Mouse (Mus musculus): ENCODE results near the gene Def8. TPM values are rescaled to one million over a fixed set of nuclear protein-coding genes. Genes with fewer than 3 reads are reported as not detected.

Gene Def8
- total RNA-seq (2021), result 10 to 100 TPM; 56.9 to 59.6 TPM

DNA sequence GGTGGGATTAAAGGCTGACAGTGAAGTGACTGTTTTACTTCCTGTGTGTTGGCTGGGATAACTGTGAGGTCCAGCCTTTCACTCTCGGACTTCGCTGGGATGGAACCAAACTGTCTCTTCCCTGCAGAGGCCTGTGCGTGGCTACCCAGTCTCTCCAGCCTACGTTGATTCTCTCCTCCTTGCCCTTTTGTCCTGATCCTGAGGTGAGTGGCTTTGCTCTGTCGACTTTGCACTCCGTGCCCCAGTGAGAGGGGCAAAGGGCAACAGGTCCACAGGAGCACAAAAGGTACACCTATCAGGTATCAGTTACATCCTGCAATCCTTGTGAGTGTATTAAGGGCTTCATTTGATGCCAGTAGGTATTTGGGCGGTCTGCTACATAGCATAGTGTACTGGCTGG is at the start of gene Def8:
Def8 (plus strand) TSS at position 87 of the 400 bp plus-strand sequence.
- DNase-seq (ENCODE audit: low spot score), result no peak
- intact Hi-C loops (cut with DNase I), result loop anchor here (5.0 kb wide), 1 partner anchor 106 kb away; the partner anchor contains the start of gene Fanca

DNA sequence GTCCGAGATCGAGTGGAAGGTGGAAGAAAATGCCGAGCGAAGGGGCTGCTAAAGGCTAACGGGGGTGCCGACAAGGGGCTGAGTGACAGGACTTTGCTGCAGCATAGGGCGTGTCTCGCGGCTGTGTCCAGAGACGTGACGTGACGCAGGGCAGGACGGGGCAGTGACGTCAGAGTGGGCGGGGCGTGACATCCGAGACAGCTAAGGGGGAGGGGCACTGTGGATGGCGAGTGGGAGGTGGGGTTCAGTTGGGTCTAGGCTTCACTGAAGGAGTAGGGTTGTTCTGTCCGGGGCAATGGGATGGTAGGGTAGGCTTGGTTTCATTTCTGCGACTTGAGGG is 49.1 kb upstream of the Def8 start:
- intact Hi-C loops (cut with DNase I), result no loop called here
- DNase-seq (ENCODE audit: low spot score), result peak; percentile 87

DNA sequence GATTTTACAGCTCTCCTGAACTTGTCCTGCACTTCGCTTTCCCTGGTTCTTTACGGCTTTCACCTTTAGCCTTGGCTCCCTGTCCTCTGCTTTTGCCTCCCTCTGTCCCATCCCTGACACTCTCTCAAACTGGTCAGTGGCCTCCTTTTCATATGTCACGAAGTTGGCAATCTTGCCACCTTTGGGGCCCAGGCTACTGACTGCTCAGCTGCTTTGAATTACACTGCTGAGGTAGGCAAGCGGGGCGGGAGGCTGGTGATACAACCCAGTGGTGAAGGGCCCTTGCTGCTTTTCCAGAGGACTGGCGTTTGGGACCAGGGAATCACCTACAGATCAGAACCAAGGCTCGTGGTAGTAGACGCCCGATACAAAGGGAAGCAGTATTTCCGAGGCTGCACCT is 47.6 kb upstream of the Def8 start:
- no peak for DNase-seq (ENCODE audit: low spot score)
- intact Hi-C loops (cut with DNase I), result no loop called here

DNA sequence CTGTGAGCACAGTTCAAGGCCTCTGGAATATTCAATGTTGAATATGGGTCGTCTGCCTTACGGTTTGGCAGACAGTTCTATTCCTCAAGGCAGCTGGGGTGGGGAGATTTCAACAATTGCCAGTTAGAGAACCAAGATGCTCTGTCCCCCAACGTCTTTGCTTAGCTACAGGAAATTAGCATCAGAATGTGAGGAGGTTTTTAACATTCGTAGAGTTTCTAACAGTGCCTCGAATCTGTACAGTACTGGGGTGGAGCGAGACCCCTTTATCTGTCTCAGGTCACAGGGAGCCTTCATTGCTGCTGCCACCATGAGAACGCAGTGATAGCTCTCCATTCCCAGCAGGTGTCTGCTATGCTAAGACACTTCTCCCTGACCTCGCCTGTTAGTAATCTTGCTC is 47.2 kb upstream of the Def8 start:
- no peak for DNase-seq (ENCODE audit: low spot score)
- intact Hi-C loops (cut with DNase I), result no loop called here

DNA sequence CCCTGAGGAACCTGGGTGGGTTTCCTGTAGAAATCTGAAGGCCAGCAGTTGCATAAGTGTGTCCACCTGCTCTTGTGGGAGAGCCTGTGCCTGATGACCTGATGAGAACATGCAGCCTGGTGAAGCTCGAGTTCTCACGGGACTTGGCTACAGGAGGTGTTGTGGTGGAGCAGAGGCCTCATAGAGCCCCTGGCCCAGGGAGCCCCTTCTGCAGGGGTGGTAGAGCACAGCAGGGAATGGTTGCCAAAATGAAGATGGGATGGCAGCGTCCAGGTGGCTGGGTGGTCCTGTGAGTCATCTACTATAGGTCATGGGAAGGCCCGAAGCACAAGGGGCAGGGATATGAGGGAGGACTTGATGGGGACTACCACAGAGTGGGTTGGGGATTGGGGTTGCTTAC is 41.6 kb upstream of the Def8 start:
- intact Hi-C loops (cut with DNase I), result no loop called here
- DNase-seq (ENCODE audit: low spot score), result no peak

DNA sequence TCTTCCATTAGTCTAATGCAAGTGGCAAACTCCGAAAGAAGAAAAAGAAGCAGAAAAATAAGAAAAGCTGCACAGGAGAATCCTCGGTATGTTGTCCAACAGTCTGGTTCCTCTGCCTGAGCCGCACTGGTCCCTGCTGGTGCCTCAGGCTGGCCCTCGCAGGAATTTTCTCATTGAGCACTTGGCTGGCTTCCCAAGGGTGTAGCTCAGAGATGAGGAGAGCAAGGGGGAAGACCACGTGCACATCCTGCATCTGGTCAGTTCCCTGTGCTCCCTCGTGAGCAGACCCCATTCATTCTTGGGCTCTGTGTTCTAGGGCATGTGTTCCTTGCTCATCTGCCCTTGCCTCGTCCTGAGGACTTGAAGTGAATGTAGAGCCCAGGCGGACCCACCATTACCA is 40.8 kb upstream of the Def8 start:
- DNase-seq (ENCODE audit: low spot score), result no peak
- intact Hi-C loops (cut with DNase I), result no loop called here

DNA sequence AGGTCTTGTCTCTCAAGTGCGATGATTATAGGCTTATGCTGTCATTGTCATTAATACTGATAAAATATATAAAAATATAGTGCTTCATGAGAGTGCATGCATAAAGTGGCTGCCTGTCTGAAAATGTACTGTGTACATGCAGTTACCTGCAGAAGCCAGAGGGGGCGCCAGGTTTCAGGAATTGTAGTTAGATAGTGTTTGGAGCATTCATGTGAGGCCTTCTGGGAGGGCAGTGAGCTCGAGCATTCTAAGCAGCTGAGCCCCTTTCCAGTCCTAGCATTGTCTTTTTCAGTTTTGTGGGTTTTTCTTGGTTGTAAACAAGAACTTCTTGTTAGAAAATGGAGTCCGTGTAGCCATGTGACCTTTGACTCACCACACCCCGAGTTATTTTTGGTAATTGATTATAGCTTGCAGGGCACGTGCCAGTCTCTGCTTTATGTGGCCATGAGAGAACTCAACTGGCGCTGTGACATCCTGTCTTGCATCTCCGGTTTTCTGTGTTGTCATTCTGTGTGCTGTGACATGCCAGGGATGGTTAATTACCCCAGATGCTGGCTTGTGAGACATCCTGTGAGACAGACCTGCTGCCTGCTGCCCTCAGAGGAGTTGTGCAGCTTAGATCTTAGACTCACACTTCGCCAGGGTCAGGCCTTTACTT is 38.3 kb upstream of the Def8 start:
- DNase-seq (ENCODE audit: low spot score), result no peak
- intact Hi-C loops (cut with DNase I), result no loop called here

DNA sequence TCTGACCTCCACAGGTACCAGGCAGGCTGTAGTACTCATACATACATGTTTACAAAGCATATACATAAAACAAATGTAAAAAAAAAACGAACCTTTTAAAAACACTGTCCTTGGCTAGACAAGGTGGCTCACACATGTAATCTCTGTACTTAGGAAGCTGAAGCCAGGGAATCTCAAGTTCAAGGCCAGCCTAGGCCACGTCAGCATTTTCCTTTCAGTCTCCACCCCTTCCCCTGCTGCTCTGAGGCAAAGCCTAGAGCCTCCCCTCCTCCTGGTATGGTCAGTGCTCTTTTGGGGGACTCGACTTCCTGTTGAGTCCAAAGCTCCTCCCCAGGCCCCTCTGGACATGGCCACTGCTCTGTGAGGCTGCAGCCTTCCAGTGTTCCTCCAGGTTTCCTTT is 36.3 kb upstream of the Def8 start:
- intact Hi-C loops (cut with DNase I), result no loop called here
- DNase-seq (ENCODE audit: low spot score), result no peak

DNA sequence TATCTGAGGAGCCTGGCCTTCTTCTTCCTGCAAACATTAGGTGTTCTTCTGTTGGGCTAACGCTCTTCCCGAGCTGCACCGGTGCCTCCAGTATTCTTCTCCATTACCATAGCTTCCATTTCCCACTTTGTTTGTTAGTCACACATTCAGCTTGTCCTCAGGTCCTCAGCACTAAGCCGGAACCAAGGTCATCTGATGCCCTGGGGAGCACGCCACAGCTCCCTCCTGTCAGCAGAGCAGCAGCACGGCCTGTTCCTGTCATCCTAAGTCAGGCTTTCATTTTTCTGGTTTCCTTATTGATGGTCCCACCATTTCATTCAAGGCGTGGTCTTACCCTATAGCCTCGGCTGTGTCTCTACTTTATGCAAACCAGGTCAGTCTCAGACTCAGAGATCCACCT is 35.5 kb upstream of the Def8 start:
- intact Hi-C loops (cut with DNase I), result no loop called here
- DNase-seq (ENCODE audit: low spot score), result no peak

DNA sequence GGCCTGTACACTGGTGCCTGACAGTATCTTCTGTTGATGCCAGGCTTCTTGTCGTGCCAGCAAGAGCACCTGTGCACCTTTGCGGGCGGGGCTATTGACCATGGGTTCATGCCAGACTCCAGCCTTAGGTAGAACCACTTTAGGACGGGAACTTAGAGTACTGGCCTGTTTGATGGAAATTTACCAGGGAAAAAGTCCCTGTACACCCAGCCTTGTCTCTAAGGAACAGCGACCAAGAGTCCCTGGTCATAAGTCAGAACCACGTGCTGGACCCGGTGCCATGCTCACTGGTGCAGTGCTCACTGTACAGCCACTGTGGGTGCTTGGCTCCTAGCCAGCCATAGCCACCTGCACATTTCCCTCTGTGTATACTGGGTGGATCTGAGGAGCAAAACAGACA is 34.3 kb upstream of the Def8 start:
- intact Hi-C loops (cut with DNase I), result no loop called here
- no peak for DNase-seq (ENCODE audit: low spot score)

DNA sequence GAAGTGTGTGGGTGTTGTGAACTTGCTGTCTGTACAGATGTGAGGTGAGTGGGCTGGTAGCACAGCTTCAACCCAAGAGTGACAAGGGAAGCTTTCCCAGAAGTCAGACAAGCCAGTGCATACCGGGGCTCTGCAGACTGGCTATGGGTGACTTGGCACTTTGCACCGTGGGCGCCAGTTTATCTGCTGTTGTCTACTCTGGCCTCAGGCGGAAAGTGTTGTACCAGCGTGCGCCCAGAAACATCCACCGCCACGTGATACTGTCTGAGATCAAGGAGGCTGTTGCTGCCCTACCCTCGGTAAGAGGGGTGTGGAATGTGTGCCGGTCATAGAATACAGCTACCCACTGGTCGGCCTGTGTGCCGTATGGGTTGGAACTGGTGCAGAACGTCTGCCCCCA is 25.0 kb upstream of the Def8 start:
- no peak for DNase-seq (ENCODE audit: low spot score)
- intact Hi-C loops (cut with DNase I), result no loop called here

DNA sequence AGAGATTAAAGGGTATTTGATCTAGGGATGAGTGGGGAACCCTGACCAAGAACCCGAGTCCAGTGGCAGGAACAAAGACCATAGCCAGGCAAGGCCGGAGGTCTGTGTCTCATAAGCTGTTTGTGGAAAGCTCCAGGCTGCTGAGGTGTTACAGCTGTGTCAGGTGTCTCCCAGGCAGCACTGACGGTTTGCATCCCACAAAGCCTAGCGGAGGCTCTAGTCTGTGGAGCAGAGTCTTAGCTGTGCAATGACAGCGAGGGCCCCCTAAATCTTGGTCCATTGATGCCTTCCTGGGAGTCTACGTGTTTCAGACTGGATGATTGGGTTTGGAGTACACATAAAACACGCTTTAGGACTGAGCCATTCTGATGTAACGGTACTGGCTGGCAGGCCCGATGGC is 21.4 kb upstream of the Def8 start:
- intact Hi-C loops (cut with DNase I), result no loop called here
- no peak for DNase-seq (ENCODE audit: low spot score)

DNA sequence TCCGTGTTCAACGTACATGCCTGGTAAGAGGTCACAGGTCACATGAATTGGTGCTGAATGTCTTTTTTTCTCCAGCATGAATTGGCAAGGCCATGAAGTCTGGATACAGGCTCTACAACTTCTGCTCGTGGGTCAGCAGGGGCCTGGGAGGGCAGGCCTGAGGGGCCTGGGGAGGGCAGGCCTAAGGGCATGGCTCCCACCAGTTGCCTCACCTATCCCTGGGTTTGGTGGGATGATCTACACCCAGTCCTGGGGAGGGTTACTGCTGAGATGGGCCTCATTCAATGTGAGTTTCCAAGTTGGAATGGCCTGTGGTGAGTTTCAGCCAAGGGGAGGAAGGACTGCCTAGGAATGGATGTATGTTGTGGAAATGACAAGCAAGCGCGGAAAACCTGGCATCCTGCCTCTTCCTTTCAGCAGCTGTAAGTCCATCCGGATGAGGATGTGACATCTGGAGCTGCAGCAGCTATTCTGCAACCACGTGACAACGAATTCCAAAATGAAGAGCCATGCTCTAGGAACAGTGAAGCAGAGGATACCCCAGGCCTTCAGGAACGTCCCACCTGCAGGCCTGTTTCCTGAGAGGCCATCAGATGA is 20.5 kb upstream of the Def8 start:
- intact Hi-C loops (cut with DNase I), result no loop called here
- no peak for DNase-seq (ENCODE audit: low spot score)

DNA sequence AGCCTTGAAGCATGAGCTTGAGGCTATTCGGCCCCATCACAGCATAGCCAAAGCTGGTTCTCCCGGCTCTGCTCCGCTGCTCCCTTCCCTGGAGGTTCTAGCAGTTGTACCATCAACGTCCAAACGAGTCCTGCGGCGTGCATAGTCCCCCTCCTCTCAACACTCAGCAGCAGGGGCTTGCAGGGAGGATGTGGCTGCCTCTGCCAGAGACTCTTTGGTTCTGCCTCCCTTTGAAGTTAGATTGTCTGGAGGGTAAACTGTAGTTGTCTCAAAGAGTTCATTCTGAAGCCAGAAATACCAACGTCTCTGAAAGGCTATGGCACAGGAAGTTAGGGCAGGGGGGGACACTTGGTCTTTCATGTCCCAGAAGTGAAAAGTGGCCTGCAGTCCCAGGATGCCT is 18.8 kb upstream of the Def8 start:
- no peak for DNase-seq (ENCODE audit: low spot score)
- intact Hi-C loops (cut with DNase I), result no loop called here

DNA sequence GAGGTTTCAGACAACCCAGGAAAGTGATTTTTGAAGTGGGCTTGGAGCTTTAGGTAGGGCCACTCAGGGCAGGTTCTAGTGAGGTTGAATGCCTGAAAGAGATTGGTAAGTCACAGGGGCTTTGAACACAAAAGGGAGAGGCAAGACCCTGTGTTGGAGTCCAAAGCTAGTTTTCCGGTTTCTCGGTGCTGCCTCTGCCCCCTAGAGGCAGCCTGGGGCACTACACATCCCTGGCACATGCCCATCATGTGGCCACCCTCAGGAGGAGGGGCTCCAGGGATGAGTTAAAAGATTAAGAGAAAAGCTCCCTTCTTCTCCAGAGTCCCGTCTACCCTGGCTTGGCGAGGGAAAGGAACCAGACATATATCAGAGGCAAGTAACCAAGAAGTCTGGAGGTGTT is 16.5 kb upstream of the Def8 start, which contains the start of gene Mc1r:
Mc1r (plus strand) TSS at position 322 of the 400 bp plus-strand sequence.
- DNase-seq (ENCODE audit: low spot score), result no peak
- intact Hi-C loops (cut with DNase I), result no loop called here

DNA sequence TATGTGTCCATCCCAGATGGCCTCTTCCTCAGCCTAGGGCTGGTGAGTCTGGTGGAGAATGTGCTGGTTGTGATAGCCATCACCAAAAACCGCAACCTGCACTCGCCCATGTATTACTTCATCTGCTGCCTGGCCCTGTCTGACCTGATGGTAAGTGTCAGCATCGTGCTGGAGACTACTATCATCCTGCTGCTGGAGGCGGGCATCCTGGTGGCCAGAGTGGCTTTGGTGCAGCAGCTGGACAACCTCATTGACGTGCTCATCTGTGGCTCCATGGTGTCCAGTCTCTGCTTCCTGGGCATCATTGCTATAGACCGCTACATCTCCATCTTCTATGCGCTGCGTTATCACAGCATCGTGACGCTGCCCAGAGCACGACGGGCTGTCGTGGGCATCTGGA is 15.7 kb upstream of the Def8 start:
- DNase-seq (ENCODE audit: low spot score), result no peak
- intact Hi-C loops (cut with DNase I), result no loop called here

DNA sequence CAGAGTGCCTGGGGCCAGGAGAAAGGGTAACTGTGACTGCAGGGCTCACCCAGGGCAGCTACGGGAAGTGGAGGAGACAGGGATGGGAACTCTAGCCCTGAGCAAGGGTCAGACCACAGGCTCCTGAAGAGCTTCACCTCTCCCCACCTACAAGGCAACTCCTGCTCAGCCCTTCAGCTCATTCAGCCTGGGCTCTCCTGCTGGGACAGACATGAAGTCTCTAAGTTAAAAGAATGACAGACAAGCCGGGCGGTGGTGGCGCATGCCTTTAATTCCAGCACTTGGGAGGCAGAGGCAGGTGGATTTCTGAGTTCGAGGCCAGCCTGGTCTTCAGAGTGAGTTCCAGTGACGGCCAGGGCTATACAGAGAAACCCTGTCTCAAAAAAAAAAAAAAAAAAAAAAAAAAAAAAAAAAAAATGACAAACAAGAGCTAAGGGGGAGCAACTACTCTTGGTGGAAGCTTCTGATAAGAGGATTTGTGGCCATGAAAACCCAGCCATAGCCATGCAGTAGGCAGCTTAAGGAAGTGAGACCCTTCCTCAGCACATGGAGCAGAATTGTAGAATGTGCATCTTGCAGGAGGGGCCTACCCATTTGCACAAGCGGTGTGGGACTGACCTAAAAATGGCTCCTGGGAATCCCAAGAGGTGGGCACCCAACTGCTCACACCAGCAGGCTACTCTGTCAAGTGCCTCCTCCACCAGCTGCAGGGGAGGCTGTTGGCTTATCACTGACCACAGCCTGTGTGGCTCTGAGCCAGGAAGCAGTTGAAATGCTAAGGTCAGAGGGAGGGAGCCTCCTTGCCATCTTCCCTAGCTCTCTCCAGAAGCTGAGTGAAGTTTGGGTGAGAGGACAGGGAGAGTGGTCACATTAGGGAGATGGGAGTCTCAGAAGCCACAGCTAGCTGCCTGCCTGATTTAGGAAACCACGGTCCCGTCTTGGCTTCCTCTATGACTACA is 14.5 kb upstream of the Def8 start:
- intact Hi-C loops (cut with DNase I), result no loop called here

DNA sequence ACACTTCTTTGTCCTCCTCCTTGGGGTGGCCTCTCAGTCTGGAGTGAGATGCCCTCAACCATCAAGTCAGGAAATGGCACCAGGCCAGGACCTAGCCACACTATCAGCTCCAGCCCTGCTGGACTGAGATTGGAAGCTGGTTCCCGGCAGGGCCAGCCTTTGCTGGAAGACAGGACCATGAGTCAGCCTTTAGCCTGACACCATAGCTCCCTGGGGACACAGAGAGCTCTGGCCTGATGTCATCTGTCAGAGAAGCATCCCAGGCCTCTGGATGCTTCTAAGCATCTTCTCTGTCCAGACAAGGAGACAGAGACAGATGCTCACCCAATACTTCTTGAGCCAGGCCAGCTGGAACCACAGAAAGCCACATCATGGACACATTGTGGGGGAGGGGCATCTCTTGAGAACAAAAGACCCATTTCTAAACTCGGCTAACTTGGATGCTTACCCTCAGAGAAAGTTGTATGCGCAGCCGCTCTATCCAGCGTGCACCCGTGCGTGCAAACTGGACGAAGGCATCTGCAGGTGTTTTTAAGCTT is 13.2 kb upstream of the Def8 start:
- intact Hi-C loops (cut with DNase I), result no loop called here
- DNase-seq (ENCODE audit: low spot score), result peak; percentile 54

More for the DNA sequence above, 14.5 kb upstream of the Def8 start:
- no peak for DNase-seq (ENCODE audit: low spot score)

DNA sequence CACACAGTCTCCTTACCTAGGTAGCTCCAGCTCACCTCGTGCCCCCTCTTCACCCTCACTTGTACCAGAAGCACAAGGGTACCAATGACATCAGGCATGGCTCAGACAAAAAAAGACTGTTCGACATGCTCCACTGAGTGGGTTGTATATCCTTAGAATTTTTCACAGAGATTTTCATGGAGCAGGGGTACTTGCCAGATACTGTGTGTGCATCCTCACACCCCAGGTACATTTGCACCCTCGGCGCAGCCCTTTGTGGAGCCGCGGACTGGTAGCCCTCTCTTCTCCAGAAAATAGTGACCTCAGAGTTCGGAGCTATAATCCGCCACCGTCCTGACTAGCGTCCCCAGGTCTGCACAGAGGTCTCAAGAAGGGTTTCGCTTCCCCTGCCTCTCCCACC is 12.5 kb upstream of the Def8 start:
- intact Hi-C loops (cut with DNase I), result no loop called here
- DNase-seq (ENCODE audit: low spot score), result no peak

DNA sequence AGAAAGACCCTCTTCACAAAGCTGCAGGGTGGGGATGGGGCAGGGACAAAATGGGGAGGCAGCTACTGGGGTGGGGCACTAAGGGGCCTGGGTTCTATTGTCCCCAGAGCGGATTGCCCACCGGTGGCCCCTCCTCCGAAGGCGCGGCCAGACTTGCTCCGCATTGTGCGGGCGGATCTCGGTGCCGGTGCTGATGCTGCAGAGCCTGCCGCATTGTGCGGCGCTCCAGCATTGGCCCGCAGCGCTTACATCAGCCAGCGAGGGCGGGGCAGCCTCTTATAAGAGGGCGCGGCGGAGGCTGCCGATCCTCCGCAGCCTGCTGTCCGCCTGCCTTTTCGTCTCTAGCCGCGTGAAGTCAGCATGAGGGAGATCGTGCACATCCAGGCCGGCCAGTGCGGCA is 12.1 kb upstream of the Def8 start, which contains the start of gene Tubb3:
Tubb3 (plus strand) TSS at position 179 of the 400 bp plus-strand sequence.
- intact Hi-C loops (cut with DNase I), result no loop called here
- DNase-seq (ENCODE audit: low spot score), result no peak

All from heart, postnatal 25 days (tissue).